Mouse (Mus musculus) midbrain, embryonic 16.5 days (tissue): Measurements from ENCODE around the gene Gsap. TPM values are rescaled to one million over a fixed set of nuclear protein-coding genes. Genes with fewer than 3 reads are reported as not detected.

Source experiments
- ATAC-seq: fragments of 200-750 bp; cut with Nextera tagmentation; 2 replicates; pipeline ENCODE4 v1.8.0; 2017; ENCODE audit warnings: moderate TSS enrichment
- H3K27ac ChIP-seq: fragments of 300-500 bp; sonication (generic); 2 replicates; pipeline ENCODE4 v1.5.1; 2014; ENCODE audit warnings: mild to moderate bottlenecking, low read length, mixed read lengths
- H3K27me3 ChIP-seq: fragments of 300-500 bp; sonication (generic); 2 replicates; pipeline ENCODE4 v1.6.1; 2014; ENCODE audit warnings: low read depth, low read length, mixed read lengths; ENCODE audit not compliant: control insufficient read depth, insufficient read depth
- H3K36me3 ChIP-seq: fragments of 300-500 bp; sonication (generic); 2 replicates; pipeline ENCODE4 v1.6.1; 2014; ENCODE audit warnings: mild to moderate bottlenecking, low read length, moderate library complexity, mixed read lengths; ENCODE audit not compliant: control insufficient read depth, insufficient read depth
- H3K4me1 ChIP-seq: fragments of 300-500 bp; sonication (generic); 2 replicates; pipeline ENCODE4 v1.6.1; 2014; ENCODE audit warnings: mild to moderate bottlenecking, low read length, mixed read lengths; ENCODE audit not compliant: control insufficient read depth, insufficient read depth
- H3K4me2 ChIP-seq: fragments of 300-500 bp; sonication (generic); 2 replicates; pipeline ENCODE4 v1.6.1; 2014; ENCODE audit warnings: mild to moderate bottlenecking, low read length, mixed read lengths
- H3K4me3 ChIP-seq: fragments of 300-500 bp; sonication (generic); 2 replicates; pipeline ENCODE4 v1.5.1; 2014; ENCODE audit warnings: low read depth, mild to moderate bottlenecking, low read length, moderate library complexity, mixed read lengths
- H3K9ac ChIP-seq: fragments of 300-500 bp; sonication (generic); 2 replicates; pipeline ENCODE4 v1.6.1; 2014; ENCODE audit warnings: low read depth, low read length, mixed read lengths
- H3K9me3 ChIP-seq: fragments of 300-500 bp; sonication (generic); replicated peaks from 2 replicates; pipeline ENCODE4 v1.6.1; 2014; ENCODE audit warnings: mild to moderate bottlenecking, low read length, mixed read lengths; ENCODE audit not compliant: control insufficient read depth, poor library complexity, severe bottlenecking
- WGBS: fragments of 180-500 bp; shearing (Covaris S2); extraction: QIAGEN DNeasy Blood & Tissue Kit; methylation state at CpG from one replicate; pipeline ENCODE4 v1.1.7; 2014; 5-methylcytosine and 5-hydroxymethylcytosine counted together
- polyA plus RNA-seq: library from polyadenylated mRNA; unstranded; fragments of >200 nt; fragmentation: Nextera tagmentation; extraction: Ambion mirVana; gene quantifications from 2 replicates; pipeline ENCODE4 v1.2.1, GENCODE M21; 2015

The Gsap gene
- polyA plus RNA-seq, 1 experiment from 2014 or later: 12.4 TPM

GRCm38 (mm10) chr5:21245241-21245640, 59.2 kb downstream of the Gsap start:
- Histone ChIP-seq H3K4me1 (no peaks in the 10 kb centered on the region), H3K36me3 (no peaks in the 10 kb centered on the region), H3K4me2 (no peak overlapping the region), H3K9me3 (no peaks in the 10 kb centered on the region), H3K9ac (no peak overlapping the region), H3K27ac (no peak overlapping the region), H3K27me3 (no peaks in the 10 kb centered on the region), H3K4me3 (no peak overlapping the region)
- 96% methylated on average over 1 of the region's 1 CpGs for WGBS
- ATAC-seq: no peak

GRCm38 (mm10) chr5:21246794-21247193, 60.7 kb downstream of the Gsap start:
- H3K4me2 ChIP-seq: no peak overlapping the region
- ATAC-seq: 0 out of 2 replicates have a peak, but pooled peaks have one; percentile 25
- H3K27ac ChIP-seq: no peak overlapping the region
- H3K27me3 ChIP-seq: no peaks in the 10 kb centered on the region
- no peaks in the 10 kb centered on the region for H3K4me1 ChIP-seq
- H3K9ac ChIP-seq: no peak overlapping the region
- H3K9me3 ChIP-seq: no peaks in the 10 kb centered on the region
- H3K36me3 ChIP-seq: no peaks in the 10 kb centered on the region
- WGBS: 67% methylated on average over 6 of the region's 6 CpGs
- H3K4me3 ChIP-seq: no peak overlapping the region

GRCm38 (mm10) chr5:21247916-21248315, 61.9 kb downstream of the Gsap start:
- H3K27me3 ChIP-seq: no peaks in the 10 kb centered on the region
- 90% methylated on average over 2 of the region's 2 CpGs for WGBS
- no peak overlapping the region for H3K4me3 ChIP-seq
- H3K9ac ChIP-seq: no peak overlapping the region
- ATAC-seq: no peak
- no peak overlapping the region for H3K27ac ChIP-seq
- H3K4me2 ChIP-seq: no peak overlapping the region
- H3K4me1 ChIP-seq: no peaks in the 10 kb centered on the region
- no peaks in the 10 kb centered on the region for H3K36me3 ChIP-seq
- H3K9me3 ChIP-seq: no peaks in the 10 kb centered on the region

- 78% methylated on average over 5 of the region's 5 CpGs for WGBS
- H3K36me3 ChIP-seq: no peaks in the 10 kb centered on the region
- no peak overlapping the region for H3K27ac ChIP-seq
- no peak overlapping the region for H3K4me3 ChIP-seq
- ATAC-seq: no peak
- H3K4me2 ChIP-seq: no peak overlapping the region
- H3K27me3 ChIP-seq: no peaks in the 10 kb centered on the region
- H3K4me1 ChIP-seq: no peaks in the 10 kb centered on the region
- H3K9me3 ChIP-seq: no peaks in the 10 kb centered on the region
- H3K9ac ChIP-seq: no peak overlapping the region
Observed at GRCm38 (mm10) chr5:21248834-21249233, 62.8 kb downstream of the Gsap start.

- no peak for ATAC-seq
- no peak overlapping the region for H3K4me2 ChIP-seq
- H3K9ac ChIP-seq: no peak overlapping the region
- H3K27ac ChIP-seq: no peak overlapping the region
- H3K27me3 ChIP-seq: no peaks in the 10 kb centered on the region
- no peaks in the 10 kb centered on the region for H3K36me3 ChIP-seq
- no peaks in the 10 kb centered on the region for H3K4me1 ChIP-seq
- H3K4me3 ChIP-seq: no peak overlapping the region
- 94% methylated on average over 12 of the region's 12 CpGs for WGBS
- no peaks in the 10 kb centered on the region for H3K9me3 ChIP-seq
Observed at GRCm38 (mm10) chr5:21254731-21255525, 68.9 kb downstream of the Gsap start.

GRCm38 (mm10) chr5:21255551-21256132, 69.6 kb downstream of the Gsap start:
- H3K36me3 ChIP-seq: no peaks in the 10 kb centered on the region
- 92% methylated on average over 5 of the region's 5 CpGs for WGBS
- no peak overlapping the region for H3K4me2 ChIP-seq
- no peak for ATAC-seq
- H3K27me3 ChIP-seq: no peaks in the 10 kb centered on the region
- no peaks in the 10 kb centered on the region for H3K4me1 ChIP-seq
- H3K9ac ChIP-seq: no peak overlapping the region
- no peak overlapping the region for H3K27ac ChIP-seq
- no peak overlapping the region for H3K4me3 ChIP-seq
- no peaks in the 10 kb centered on the region for H3K9me3 ChIP-seq

GRCm38 (mm10) chr5:21257126-21257525, 71.1 kb downstream of the Gsap start:
- Histone ChIP-seq H3K36me3 (no peaks in the 10 kb centered on the region), H3K27ac (no peak overlapping the region), H3K9me3 (no peaks in the 10 kb centered on the region), H3K4me1 (peaks cover 4% of the 10 kb centered on the region; the same call in 1 of the 2 replicates), H3K27me3 (no peaks in the 10 kb centered on the region), H3K4me3 (no peak overlapping the region), H3K9ac (no peak overlapping the region), H3K4me2 (no peak overlapping the region)
- 77% methylated on average over 4 of the region's 4 CpGs for WGBS
- no peak for ATAC-seq

- no peaks in the 10 kb centered on the region for H3K36me3 ChIP-seq
- no peak for ATAC-seq
- WGBS: 71% methylated on average over 6 of the region's 6 CpGs
Observed at GRCm38 (mm10) chr5:21257806-21258205, 71.8 kb downstream of the Gsap start.

GRCm38 (mm10) chr5:21260746-21261145, 74.7 kb downstream of the Gsap start:
- no peaks in the 10 kb centered on the region for H3K36me3 ChIP-seq
- no peak overlapping the region for H3K9ac ChIP-seq
- no peak overlapping the region for H3K4me2 ChIP-seq
- H3K27me3 ChIP-seq: no peaks in the 10 kb centered on the region
- no peaks in the 10 kb centered on the region for H3K9me3 ChIP-seq
- H3K4me1 ChIP-seq: peaks cover 4% of the 10 kb centered on the region; the same call in 1 of the 2 replicates
- H3K4me3 ChIP-seq: no peak overlapping the region
- WGBS: 77% methylated on average over 7 of the region's 7 CpGs
- H3K27ac ChIP-seq: no peak overlapping the region
- ATAC-seq: no peak

More at GRCm38 (mm10) chr5:21257806-21258205, 71.8 kb downstream of the Gsap start:
- H3K9me3 ChIP-seq: no peaks in the 10 kb centered on the region
- no peaks in the 10 kb centered on the region for H3K27me3 ChIP-seq
- peaks cover 4% of the 10 kb centered on the region; the same call in 1 of the 2 replicates for H3K4me1 ChIP-seq
- no peak overlapping the region for H3K9ac ChIP-seq
- H3K4me3 ChIP-seq: no peak overlapping the region
- no peak overlapping the region for H3K4me2 ChIP-seq
- H3K27ac ChIP-seq: no peak overlapping the region
